Mouse (Mus musculus): ENCODE results near the gene Olfr1333. TPM values are rescaled to one million over a fixed set of nuclear protein-coding genes. Genes with fewer than 3 reads are reported as not detected.

Gene Olfr1333
- polyA plus RNA-seq, 1 experiment, result not detected

DNA sequence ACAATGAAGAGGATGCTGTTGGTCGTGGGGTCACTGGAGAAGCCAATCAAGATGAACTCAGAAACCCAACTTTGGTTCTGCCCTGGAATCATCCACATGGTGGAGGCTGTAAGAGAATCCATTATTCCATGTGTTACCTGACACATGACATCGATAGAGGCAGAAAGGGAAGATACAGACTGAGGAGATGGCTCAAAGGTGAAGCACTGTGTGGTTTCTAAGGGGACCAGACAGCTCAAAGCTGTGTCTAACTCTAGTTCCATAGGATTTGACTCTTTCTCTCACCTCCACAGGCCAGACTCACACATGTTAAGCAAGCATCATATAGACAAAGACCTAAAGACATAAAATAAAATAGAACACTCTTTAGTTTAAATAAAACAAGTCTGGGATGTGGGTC is 53.6 kb downstream of the Olfr1333 start, which contains the start of gene Olfr1337:
TSS of gene Olfr1337 (minus strand) at position 101 of the 400 bp plus-strand sequence.
- WGBS, result 78% methylated on average over 2 of the region's 2 CpGs

More for the DNA sequence above, 53.6 kb downstream of the Olfr1333 start, which contains the start of gene Olfr1337:
- no peak for TF ChIP-seq CTCF (IDR thresholded peaks at IDR 0.05; ENCODE audit: borderline replicate concordance, control insufficient read depth, extremely low read depth, insufficient read depth, low read length, poor library complexity)
- TF ChIP-seq POLR2A (IDR thresholded peaks at IDR 0.05; ENCODE audit: control insufficient read depth, extremely low read depth, insufficient read depth, low read length, poor library complexity), result no peak
- DNase-seq, result no peak
- Histone ChIP-seq H3K36me3 (ENCODE audit: control insufficient read depth, insufficient read depth, low read length) (no peaks in the 10 kb centered on the region), H3K4me3 (ENCODE audit: control insufficient read depth, insufficient read depth, low read length) (no peak within 1 kb of the TSS), H3K27ac (ENCODE audit: control insufficient read depth, insufficient read depth, low read length) (no peak within 1 kb of the TSS), H3K4me1 (replicated peaks; ENCODE audit: control insufficient read depth, insufficient read depth, low read length) (no peaks in the 10 kb centered on the region), H3K27me3 (ENCODE audit: control insufficient read depth, insufficient read depth, low read length) (no peaks in the 10 kb centered on the region)

Other genes with a start within 250 kb of the Olfr1333 start
- 0.05 TPM in 2 replicates for gene Cfap57, start 215.5 kb downstream of the Olfr1333 start, polyA plus RNA-seq (2012; rRNA removed)
- 29.7 and 32.1 TPM in 2 replicates for gene Ebna1bp2, start 215.5 kb downstream of the Olfr1333 start, polyA plus RNA-seq (2012; rRNA removed)
- not detected in 2 replicates for gene Olfr62, start 177.3 kb downstream of the Olfr1333 start, polyA plus RNA-seq (2012; rRNA removed)
- gene Olfr1342, start 143.5 kb downstream of the Olfr1333 start, polyA plus RNA-seq (2012; rRNA removed), result 0.13 TPM in 1 of 2 replicates, not detected in the other
- gene Olfr1341, start 132.8 kb downstream of the Olfr1333 start, polyA plus RNA-seq (2012; rRNA removed), result 0.15 TPM in 1 of 2 replicates, not detected in the other
- gene Olfr1340, start 116.1 kb downstream of the Olfr1333 start, polyA plus RNA-seq (2012; rRNA removed), result not detected in 2 replicates
- not detected in 2 replicates for gene Olfr1339, start 104.1 kb downstream of the Olfr1333 start, polyA plus RNA-seq (2012; rRNA removed)
- gene Olfr1338, start 77.5 kb downstream of the Olfr1333 start, polyA plus RNA-seq (2012; rRNA removed), result not detected in 2 replicates
- gene Olfr1337, start 53.7 kb downstream of the Olfr1333 start, polyA plus RNA-seq (2012; rRNA removed), result 0.11 TPM in 1 of 2 replicates, not detected in the other
- gene Olfr1335, start 26.3 kb downstream of the Olfr1333 start, polyA plus RNA-seq (2012; rRNA removed), result not detected in 2 replicates
- gene Olfr1331, start 28.4 kb upstream of the Olfr1333 start, polyA plus RNA-seq (2012; rRNA removed), result not detected in 2 replicates
- not detected in 2 replicates for gene Olfr1330, start 52.3 kb upstream of the Olfr1333 start, polyA plus RNA-seq (2012; rRNA removed)
- not detected in 2 replicates for gene Olfr1329, start 81.2 kb upstream of the Olfr1333 start, polyA plus RNA-seq (2012; rRNA removed)
- gene Olfr1328, start 102.3 kb upstream of the Olfr1333 start, polyA plus RNA-seq (2012; rRNA removed), result not detected in 2 replicates
- 0.10 and 0.18 TPM in 2 replicates for gene Lao1, start 125.3 kb upstream of the Olfr1333 start, polyA plus RNA-seq (2012; rRNA removed)

Measured in thymus, adult 2 months (tissue).